27 mouse cellular contexts compared by ENCODE assay signal in genomic region chr17:44117721-44118120, GRCm38 (mm10). TPM values are rescaled to one million over a fixed set of nuclear protein-coding genes. Genes with fewer than 3 reads are reported as not detected.
A peak's percentile ranks its signal among the peaks of the same experiment; 100 is the strongest.
DNase-seq lines count a peak whose midpoint lies in the region; ATAC-seq and TF ChIP-seq lines count a peak whose summit lies in the region.
"Had no signal": no experiment of that assay in that cellular context is flagged by ENCODE, and none has a peak within 500 bp of the region (broad histone marks: within the 10 kb centered on the region; RNA-seq: fewer than 3 reads in every experiment).

No protein-coding gene starts in this region.

- H3K27me3 ChIP-seq in heart, embryonic 10.5 days (ENCODE audit: insufficient read depth, poor library complexity, severe bottlenecking): no peaks in the 10 kb centered on the region
- H3K27me3 ChIP-seq in MEL (ENCODE audit: control insufficient read depth in 1 of 2, insufficient read depth in 2 of 2, low read length in 2 of 2): no peaks in the 10 kb centered on the region
- H3K27me3 ChIP-seq: embryonic facial prominence, embryonic 12.5 days; forebrain, embryonic 13.5 days; forebrain, embryonic 15.5 days; Patski had no signal

- H3K36me3 ChIP-seq in heart, embryonic 10.5 days: no peaks in the 10 kb centered on the region
- H3K36me3 ChIP-seq in MEL (ENCODE audit: control insufficient read depth in 1 of 2, insufficient read depth in 2 of 2, low read length in 2 of 2): peaks cover 0 to 41% of the 10 kb centered on the region in 2 experiments; a peak in 2 of 4 replicates
- H3K36me3 ChIP-seq: embryonic facial prominence, embryonic 10.5 days; embryonic facial prominence, embryonic 12.5 days; forebrain, embryonic 15.5 days; G1E had no signal

- peak; percentile 54 to 76 for TF ChIP-seq EP300 in MEL (IDR thresholded peaks at IDR 0.05; ENCODE audit: low read depth in 1 of 2, low read length in 2 of 2)

- H3K79me2 ChIP-seq in MEL (ENCODE audit: control insufficient read depth, insufficient read depth, low read length, poor library complexity): no peaks in the 10 kb centered on the region

- ATAC-seq in megakaryocyte-erythroid progenitor cell, adult 5-6 weeks (replicated peaks; ENCODE audit: low FRiP score, low TSS enrichment, poor library complexity, severe bottlenecking): peak; percentile 58
- ATAC-seq: activated CD4-positive, CD25-positive, alpha-beta regulatory T cell, adult 4 months; CD4-positive, CD25-positive, alpha-beta regulatory T cell, adult 4 months; forebrain, embryonic 13.5 days; forebrain, embryonic 15.5 days; forebrain, postnatal 0 days; Patski had no signal

- TF ChIP-seq CTCF in MEL (IDR thresholded peaks at IDR 0.05 in 2 of 3, conservative IDR thresholded peaks at IDR 0.05 in 1 of 3; ENCODE audit: control insufficient read depth in 1 of 3, insufficient read depth in 1 of 3, low read depth in 2 of 3, low read length in 3 of 3, poor library complexity in 1 of 3, severe bottlenecking in 1 of 3): no peak

- no peak for TF ChIP-seq RAD21 in MEL (IDR thresholded peaks at IDR 0.05; ENCODE audit: low read depth, low read length)

- H3K9ac ChIP-seq in MEL (ENCODE audit: control insufficient read depth, low read depth, low read length, poor library complexity, severe bottlenecking): no peak overlapping the region
- H3K9ac ChIP-seq: embryonic facial prominence, embryonic 12.5 days; forebrain, embryonic 13.5 days; forebrain, embryonic 15.5 days; forebrain, postnatal 0 days had no signal

- 70% methylated on average over 2 of the region's 2 CpGs for WGBS in heart, embryonic 10.5 days

- H3K4me3 ChIP-seq in heart, embryonic 10.5 days: no peak overlapping the region
- peak overlapping the region in 1 of 2 experiments; percentile 25; a peak in 1 of 4 replicates for H3K4me3 ChIP-seq in MEL (ENCODE audit: control insufficient read depth in 1 of 2, insufficient read depth in 1 of 2, low read depth in 2 of 2, low read length in 2 of 2)
- H3K4me3 ChIP-seq: embryonic facial prominence, embryonic 10.5 days; embryonic facial prominence, embryonic 12.5 days; forebrain, embryonic 13.5 days; forebrain, embryonic 15.5 days had no signal

- DNase-seq in heart, adult 11 months: peak; percentile 0
- no peak for DNase-seq in heart, embryonic 10.5 days (ENCODE audit: low spot score)
- DNase-seq in MEL (ENCODE audit: low read depth, low spot score): peak; percentile 80
- peak; percentile 43 for DNase-seq in c-Kit-positive CD71-positive TER-119-negative erythroid progenitor cells, embryonic 14.5 days (ENCODE audit: low read depth)
- DNase-seq in right cerebral cortex, adult 2 months (ENCODE audit: low spot score in 2 of 2): no peak
- DNase-seq in liver: no peak
- DNase-seq: adrenal gland, adult 8-10 months; adrenal gland, postnatal 14 days; adrenal gland, postnatal 36 days; B cell, adult 2 months; cerebellum, adult 11 months; cerebellum, adult 18-20 months; cerebellum, adult 8-10 months; cerebellum, adult 9-11 months; cerebellum, postnatal 14 days; cerebellum, postnatal 36 days; forebrain, postnatal 0 days had no signal

- no peak overlapping the region for H3K27ac ChIP-seq in heart, embryonic 10.5 days
- peak overlapping the region; percentile 70 for H3K27ac ChIP-seq in MEL (ENCODE audit: control insufficient read depth, low read depth, low read length)
- H3K27ac ChIP-seq: embryonic facial prominence, embryonic 10.5 days; embryonic facial prominence, embryonic 12.5 days; forebrain, embryonic 13.5 days; forebrain, embryonic 15.5 days had no signal

- H3K9me3 ChIP-seq in heart, embryonic 10.5 days: no peaks in the 10 kb centered on the region
- no peaks in the 10 kb centered on the region for H3K9me3 ChIP-seq in MEL (replicated peaks; ENCODE audit: insufficient read depth, low read length)
- H3K9me3 ChIP-seq: embryonic facial prominence, embryonic 10.5 days; embryonic facial prominence, embryonic 12.5 days; forebrain, embryonic 13.5 days; forebrain, embryonic 15.5 days had no signal

- no peak for TF ChIP-seq POLR2A in MEL (IDR thresholded peaks at IDR 0.05; ENCODE audit: control insufficient read depth in 1 of 2, insufficient read depth in 1 of 2, low read depth in 1 of 2, low read length in 2 of 2, poor library complexity in 1 of 2)

- H3K4me1 ChIP-seq in heart, embryonic 10.5 days: no peaks in the 10 kb centered on the region
- peaks cover 22 to 37% of the 10 kb centered on the region in 2 experiments for H3K4me1 ChIP-seq in MEL (ENCODE audit: control insufficient read depth in 1 of 2, insufficient read depth in 2 of 2, low read length in 2 of 2)
- H3K4me1 ChIP-seq: embryonic facial prominence, embryonic 12.5 days; forebrain, embryonic 13.5 days; forebrain, embryonic 15.5 days had no signal

TF ChIP-seq in MEL, 35 proteins besides CTCF, POLR2A, EP300 and RAD21:
- TF ChIP-seq TBP (IDR thresholded peaks at IDR 0.05; ENCODE audit: low read depth, low read length) (0 out of 2 replicates have a peak, but pooled peaks have one; percentile 21), ZKSCAN1 (IDR thresholded peaks at IDR 0.05; ENCODE audit: low read depth, low read length) (no peak), MAX (IDR thresholded peaks at IDR 0.05; ENCODE audit: low read length) (no peak), HCFC1 (IDR thresholded peaks at IDR 0.05; ENCODE audit: low read depth, low read length) (no peak), MYC (IDR thresholded peaks at IDR 0.05; ENCODE audit: low read depth, low read length) (no peak), USF2 (IDR thresholded peaks at IDR 0.05; ENCODE audit: borderline replicate concordance in 1 of 2, insufficient read depth in 1 of 2, low read depth in 1 of 2, low read length in 2 of 2) (no peak), JUND (IDR thresholded peaks at IDR 0.05; ENCODE audit: low read depth, low read length) (no peak), MYB (IDR thresholded peaks at IDR 0.05; ENCODE audit: low read depth, low read length) (no peak), NRF1 (IDR thresholded peaks at IDR 0.05; ENCODE audit: insufficient read depth, low read depth, low read length, poor library complexity, severe bottlenecking) (no peak), SMC3 (IDR thresholded peaks at IDR 0.05; ENCODE audit: low read depth, low read length) (no peak), USF1 (IDR thresholded peaks at IDR 0.05; ENCODE audit: low read depth, low read length) (no peak), ELF1 (IDR thresholded peaks at IDR 0.05; ENCODE audit: low read depth, low read length) (no peak), SIN3A (IDR thresholded peaks at IDR 0.05; ENCODE audit: low read length) (no peak), GABPA (IDR thresholded peaks at IDR 0.05; ENCODE audit: low read depth, low read length) (no peak), E2F4 (IDR thresholded peaks at IDR 0.05; ENCODE audit: borderline replicate concordance, low read depth, low read length) (no peak), GATA1 (IDR thresholded peaks at IDR 0.05; ENCODE audit: low read depth, low read length) (peak; percentile 71), POLR2AphosphoS2 (IDR thresholded peaks at IDR 0.05; ENCODE audit: low read length) (no peak), CHD2 (IDR thresholded peaks at IDR 0.05; ENCODE audit: low read length) (no peak), CHD1 (IDR thresholded peaks at IDR 0.05; ENCODE audit: low read depth, low read length) (no peak), RCOR1 (IDR thresholded peaks at IDR 0.05; ENCODE audit: low read depth, low read length) (no peak), KAT2A (conservative IDR thresholded peaks at IDR 0.05; ENCODE audit: low read depth, low read length) (no peak), TCF12 (IDR thresholded peaks at IDR 0.05; ENCODE audit: low read depth, low read length) (peak; percentile 75), NELFE (IDR thresholded peaks at IDR 0.05; ENCODE audit: low read depth, low read length) (no peak), MAFK (IDR thresholded peaks at IDR 0.05; ENCODE audit: borderline replicate concordance, low read depth, low read length) (no peak), POLR2AphosphoS5 (IDR thresholded peaks at IDR 0.05; ENCODE audit: borderline replicate concordance, low read depth, low read length) (no peak), ZC3H11A (IDR thresholded peaks at IDR 0.05; ENCODE audit: low read depth, low read length) (no peak), ZMIZ1 (IDR thresholded peaks at IDR 0.05; ENCODE audit: low read depth, low read length) (no peak), MEF2A (IDR thresholded peaks at IDR 0.05; ENCODE audit: extremely low read depth, insufficient replicate concordance, low read depth, low read length, poor library complexity, severe bottlenecking) (no peak), UBTF (IDR thresholded peaks at IDR 0.05; ENCODE audit: borderline replicate concordance, insufficient read depth, low read depth, low read length) (no peak), ZNF384 (IDR thresholded peaks at IDR 0.05; ENCODE audit: low read depth, low read length) (no peak), TAL1 (IDR thresholded peaks at IDR 0.05; ENCODE audit: low read length) (peak; percentile 69), MXI1 (IDR thresholded peaks at IDR 0.05; ENCODE audit: low read depth, low read length) (no peak), BHLHE40 (IDR thresholded peaks at IDR 0.05; ENCODE audit: borderline replicate concordance, low read depth, low read length) (no peak), ETS1 (IDR thresholded peaks at IDR 0.05; ENCODE audit: low read depth, low read length) (peak; percentile 45), MAZ (IDR thresholded peaks at IDR 0.05; ENCODE audit: low read depth, low read length) (no peak)

RNA-seq across cellular contexts. Expression of gene Enpp4, which starts 12.1 kb away (rescaled TPM):
- 6.3 and 6.6 TPM in 2 replicates for polyA plus RNA-seq in heart, embryonic 10.5 days (2016; fragmentation: Nextera tagmentation; extraction: Ambion mirVana)
- 13.9 and 15.3 TPM in 2 replicates for total RNA-seq in MEL (2012; rRNA removed)
- polyA plus RNA-seq in MEL (2012; ENCODE audit: insufficient read depth in 1 of 2, insufficient read length in 2 of 2, low read depth in 1 of 2, low replicate concordance in 2 of 2, missing spikeins in 1 of 2): 10 to 100 TPM in 1 of 2 experiments, not detected in 1; 21.7 TPM
- 14.9 and 15.3 TPM in 2 replicates for total RNA-seq in megakaryocyte-erythroid progenitor cell, adult 5-6 weeks (2014; fragmentation: Nextera tagmentation)
- total RNA-seq in megakaryocyte-erythroid progenitor cell, adult 5-6 weeks (2017): 23.2 and 24.9 TPM in 2 replicates
- polyA plus RNA-seq: G1E had no signal

RNA-seq across cellular contexts. Expression of gene Enpp5, which starts 39.1 kb away (rescaled TPM):
- 8.8 and 11.1 TPM in 2 replicates for polyA plus RNA-seq in heart, embryonic 10.5 days (2016; fragmentation: Nextera tagmentation; extraction: Ambion mirVana)
- total RNA-seq in MEL (2012; rRNA removed): 5.2 TPM in 2 replicates
- polyA plus RNA-seq in MEL (2012; ENCODE audit: insufficient read depth in 1 of 2, insufficient read length in 2 of 2, low read depth in 1 of 2, low replicate concordance in 2 of 2, missing spikeins in 1 of 2): 1 to 10 TPM in 1 of 2 experiments, not detected in 1; 7.0 TPM
- total RNA-seq in megakaryocyte-erythroid progenitor cell, adult 5-6 weeks (2014; fragmentation: Nextera tagmentation): 10.6 and 12.2 TPM in 2 replicates
- 30.4 and 30.9 TPM in 2 replicates for total RNA-seq in megakaryocyte-erythroid progenitor cell, adult 5-6 weeks (2017)
- total RNA-seq: CH12.LX had no signal
- polyA plus RNA-seq: G1E had no signal

Comparison
In these comparisons a context has a peak if more than half of its experiments do, and no peak if none do; other contexts are left out.
1. DNase-seq: peak in heart, adult 11 months (single experiment), MEL (single experiment) and c-Kit-positive CD71-positive TER-119-negative erythroid progenitor cells, embryonic 14.5 days (single experiment); none in heart, embryonic 10.5 days (single experiment), right cerebral cortex, adult 2 months (0 of 2) and liver (single experiment).